Mouse (Mus musculus): ENCODE results near the gene Pramef12. TPM values are rescaled to one million over a fixed set of nuclear protein-coding genes. Genes with fewer than 3 reads are reported as not detected.

The Pramef12 gene
- total RNA-seq (2012; rRNA removed) (not detected in 2 replicates), polyA plus RNA-seq (2012; ENCODE audit: insufficient read depth in 1 of 2, insufficient read length in 2 of 2, low read depth in 1 of 2, low replicate concordance in 2 of 2, missing spikeins in 1 of 2) (not detected)

GRCm38 (mm10) chr4:144408290-144408689 lies at the start of gene Pramef12:
Gene Pramef12, minus strand, starts transcription at chr4:144408464.
- no peaks in the 10 kb centered on the region for H3K4me1 ChIP-seq (ENCODE audit: control insufficient read depth in 1 of 2, insufficient read depth in 2 of 2, low read length in 2 of 2)
- no peak within 1 kb of the TSS for H3K9ac ChIP-seq (ENCODE audit: control insufficient read depth, low read depth, low read length, poor library complexity, severe bottlenecking)
- H3K27me3 ChIP-seq (ENCODE audit: control insufficient read depth in 1 of 2, insufficient read depth in 2 of 2, low read length in 2 of 2) = no peaks in the 10 kb centered on the region
- TF ChIP-seq UBTF (IDR thresholded peaks at IDR 0.05; ENCODE audit: borderline replicate concordance, insufficient read depth, low read depth, low read length) (no peak), EP300 (IDR thresholded peaks at IDR 0.05; ENCODE audit: low read depth in 1 of 2, low read length in 2 of 2) (no peak)
- no peak within 1 kb of the TSS for H3K4me3 ChIP-seq (ENCODE audit: control insufficient read depth in 1 of 2, insufficient read depth in 1 of 2, low read depth in 2 of 2, low read length in 2 of 2)
- H3K27ac ChIP-seq (ENCODE audit: control insufficient read depth, low read depth, low read length) = no peak within 1 kb of the TSS
- no peaks in the 10 kb centered on the region for H3K9me3 ChIP-seq (replicated peaks; ENCODE audit: insufficient read depth, low read length)
- H3K79me2 ChIP-seq (ENCODE audit: control insufficient read depth, insufficient read depth, low read length, poor library complexity) = no peaks in the 10 kb centered on the region
- no peak for DNase-seq (ENCODE audit: low read depth, low spot score)
- H3K36me3 ChIP-seq (ENCODE audit: control insufficient read depth in 1 of 2, insufficient read depth in 2 of 2, low read length in 2 of 2) = no peaks in the 10 kb centered on the region

GRCm38 (mm10) chr4:144453217-144453616 lies 45.0 kb upstream of the Pramef12 start, which contains the start of gene Gm9944:
Gene Gm9944, minus strand, starts transcription at chr4:144453317.
- no peaks in the 10 kb centered on the region for H3K27me3 ChIP-seq (ENCODE audit: control insufficient read depth in 1 of 2, insufficient read depth in 2 of 2, low read length in 2 of 2)

DNA sequence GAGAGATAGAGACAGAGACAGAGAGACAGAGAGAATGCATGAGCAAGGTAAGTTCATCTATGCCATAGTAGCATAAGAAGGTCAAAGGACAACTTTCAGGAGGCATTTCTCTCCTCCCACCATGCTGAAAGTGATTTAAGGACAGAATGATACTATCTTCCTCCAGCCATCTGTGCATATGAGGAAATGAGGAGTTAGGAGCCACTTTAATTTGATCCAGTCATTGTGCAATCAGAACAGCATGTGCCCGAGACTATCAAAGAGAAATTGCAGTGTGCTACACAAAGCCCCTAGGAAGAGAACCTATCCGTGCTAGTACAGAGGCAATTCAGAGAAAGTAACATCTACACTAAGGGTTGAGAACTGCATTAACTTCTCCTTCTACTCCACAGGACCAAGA lies 40.3 kb upstream of the Pramef12 start:
- Histone ChIP-seq H3K27ac (ENCODE audit: control insufficient read depth, low read depth, low read length) (no peak overlapping the region), H3K79me2 (ENCODE audit: control insufficient read depth, insufficient read depth, low read length, poor library complexity) (no peaks in the 10 kb centered on the region), H3K9ac (ENCODE audit: control insufficient read depth, low read depth, low read length, poor library complexity, severe bottlenecking) (no peak overlapping the region), H3K27me3 (ENCODE audit: control insufficient read depth in 1 of 2, insufficient read depth in 2 of 2, low read length in 2 of 2) (no peaks in the 10 kb centered on the region), H3K4me1 (ENCODE audit: control insufficient read depth in 1 of 2, insufficient read depth in 2 of 2, low read length in 2 of 2) (no peaks in the 10 kb centered on the region), H3K9me3 (replicated peaks; ENCODE audit: insufficient read depth, low read length) (no peaks in the 10 kb centered on the region), H3K4me3 (ENCODE audit: control insufficient read depth in 1 of 2, insufficient read depth in 1 of 2, low read depth in 2 of 2, low read length in 2 of 2) (no peak overlapping the region), H3K36me3 (ENCODE audit: control insufficient read depth in 1 of 2, insufficient read depth in 2 of 2, low read length in 2 of 2) (no peaks in the 10 kb centered on the region)
- no peak for DNase-seq (ENCODE audit: low read depth, low spot score)
- TF ChIP-seq ZNF384 (IDR thresholded peaks at IDR 0.05; ENCODE audit: low read depth, low read length) (no peak), CTCF (IDR thresholded peaks at IDR 0.05 in 2 of 3, conservative IDR thresholded peaks at IDR 0.05 in 1 of 3; ENCODE audit: control insufficient read depth in 1 of 3, insufficient read depth in 1 of 3, low read depth in 2 of 3, low read length in 3 of 3, poor library complexity in 1 of 3, severe bottlenecking in 1 of 3) (no peak), SIN3A (IDR thresholded peaks at IDR 0.05; ENCODE audit: low read length) (no peak), KAT2A (conservative IDR thresholded peaks at IDR 0.05; ENCODE audit: low read depth, low read length) (no peak), TBP (IDR thresholded peaks at IDR 0.05; ENCODE audit: low read depth, low read length) (no peak), TCF12 (IDR thresholded peaks at IDR 0.05; ENCODE audit: low read depth, low read length) (no peak), CHD2 (IDR thresholded peaks at IDR 0.05; ENCODE audit: low read length) (no peak), GATA1 (IDR thresholded peaks at IDR 0.05; ENCODE audit: low read depth, low read length) (no peak), POLR2AphosphoS5 (IDR thresholded peaks at IDR 0.05; ENCODE audit: borderline replicate concordance, low read depth, low read length) (no peak), HCFC1 (IDR thresholded peaks at IDR 0.05; ENCODE audit: low read depth, low read length) (no peak), MYB (IDR thresholded peaks at IDR 0.05; ENCODE audit: low read depth, low read length) (no peak), MAZ (IDR thresholded peaks at IDR 0.05; ENCODE audit: low read depth, low read length) (no peak), MEF2A (IDR thresholded peaks at IDR 0.05; ENCODE audit: extremely low read depth, insufficient replicate concordance, low read depth, low read length, poor library complexity, severe bottlenecking) (no peak), ZMIZ1 (IDR thresholded peaks at IDR 0.05; ENCODE audit: low read depth, low read length) (no peak), JUND (IDR thresholded peaks at IDR 0.05; ENCODE audit: low read depth, low read length) (no peak)

More at GRCm38 (mm10) chr4:144453217-144453616, 45.0 kb upstream of the Pramef12 start, which contains the start of gene Gm9944:
- H3K36me3 ChIP-seq (ENCODE audit: control insufficient read depth in 1 of 2, insufficient read depth in 2 of 2, low read length in 2 of 2) = no peaks in the 10 kb centered on the region
- H3K9me3 ChIP-seq (replicated peaks; ENCODE audit: insufficient read depth, low read length) = no peaks in the 10 kb centered on the region
- no peak within 1 kb of the TSS for H3K9ac ChIP-seq (ENCODE audit: control insufficient read depth, low read depth, low read length, poor library complexity, severe bottlenecking)
- H3K79me2 ChIP-seq (ENCODE audit: control insufficient read depth, insufficient read depth, low read length, poor library complexity) = no peaks in the 10 kb centered on the region
- DNase-seq (ENCODE audit: low read depth, low spot score) = no peak
- no peaks in the 10 kb centered on the region for H3K4me1 ChIP-seq (ENCODE audit: control insufficient read depth in 1 of 2, insufficient read depth in 2 of 2, low read length in 2 of 2)
- no peak within 1 kb of the TSS for H3K4me3 ChIP-seq (ENCODE audit: control insufficient read depth in 1 of 2, insufficient read depth in 1 of 2, low read depth in 2 of 2, low read length in 2 of 2)
- H3K27ac ChIP-seq (ENCODE audit: control insufficient read depth, low read depth, low read length) = no peak within 1 kb of the TSS
- no peak for TF ChIP-seq USF1 (IDR thresholded peaks at IDR 0.05; ENCODE audit: low read depth, low read length)
- TF ChIP-seq EP300 (IDR thresholded peaks at IDR 0.05; ENCODE audit: low read depth in 1 of 2, low read length in 2 of 2) = no peak
- no peak for TF ChIP-seq TAL1 (IDR thresholded peaks at IDR 0.05; ENCODE audit: low read length)
- no peak for TF ChIP-seq ZC3H11A (IDR thresholded peaks at IDR 0.05; ENCODE audit: low read depth, low read length)
- TF ChIP-seq MYB (IDR thresholded peaks at IDR 0.05; ENCODE audit: low read depth, low read length) = no peak
- TF ChIP-seq GABPA (IDR thresholded peaks at IDR 0.05; ENCODE audit: low read depth, low read length) = no peak
- no peak for TF ChIP-seq E2F4 (IDR thresholded peaks at IDR 0.05; ENCODE audit: borderline replicate concordance, low read depth, low read length)
- TF ChIP-seq JUND (IDR thresholded peaks at IDR 0.05; ENCODE audit: low read depth, low read length) = no peak
- no peak for TF ChIP-seq KAT2A (conservative IDR thresholded peaks at IDR 0.05; ENCODE audit: low read depth, low read length)
- TF ChIP-seq UBTF (IDR thresholded peaks at IDR 0.05; ENCODE audit: borderline replicate concordance, insufficient read depth, low read depth, low read length) = no peak
- TF ChIP-seq ZMIZ1 (IDR thresholded peaks at IDR 0.05; ENCODE audit: low read depth, low read length) = no peak
- TF ChIP-seq MAFK (IDR thresholded peaks at IDR 0.05; ENCODE audit: borderline replicate concordance, low read depth, low read length) = no peak
- no peak for TF ChIP-seq ELF1 (IDR thresholded peaks at IDR 0.05; ENCODE audit: low read depth, low read length)
- no peak for TF ChIP-seq SIN3A (IDR thresholded peaks at IDR 0.05; ENCODE audit: low read length)
- no peak for TF ChIP-seq GATA1 (IDR thresholded peaks at IDR 0.05; ENCODE audit: low read depth, low read length)
- no peak for TF ChIP-seq MAX (IDR thresholded peaks at IDR 0.05; ENCODE audit: low read length)
- TF ChIP-seq MAZ (IDR thresholded peaks at IDR 0.05; ENCODE audit: low read depth, low read length) = no peak
- no peak for TF ChIP-seq CTCF (IDR thresholded peaks at IDR 0.05 in 2 of 3, conservative IDR thresholded peaks at IDR 0.05 in 1 of 3; ENCODE audit: control insufficient read depth in 1 of 3, insufficient read depth in 1 of 3, low read depth in 2 of 3, low read length in 3 of 3, poor library complexity in 1 of 3, severe bottlenecking in 1 of 3)
- TF ChIP-seq BHLHE40 (IDR thresholded peaks at IDR 0.05; ENCODE audit: borderline replicate concordance, low read depth, low read length) = no peak
- TF ChIP-seq CHD2 (IDR thresholded peaks at IDR 0.05; ENCODE audit: low read length) = no peak
